Mouse (Mus musculus) kidney, postnatal 14 days (tissue): Measurements from ENCODE around the gene Slc35f1.

Experiments used
- DNase-seq: peaks from one replicate; pipeline ENCODE4 v3.0.0; 2022; ENCODE audit warnings: mixed read lengths

Slc35f1 gene

DNA sequence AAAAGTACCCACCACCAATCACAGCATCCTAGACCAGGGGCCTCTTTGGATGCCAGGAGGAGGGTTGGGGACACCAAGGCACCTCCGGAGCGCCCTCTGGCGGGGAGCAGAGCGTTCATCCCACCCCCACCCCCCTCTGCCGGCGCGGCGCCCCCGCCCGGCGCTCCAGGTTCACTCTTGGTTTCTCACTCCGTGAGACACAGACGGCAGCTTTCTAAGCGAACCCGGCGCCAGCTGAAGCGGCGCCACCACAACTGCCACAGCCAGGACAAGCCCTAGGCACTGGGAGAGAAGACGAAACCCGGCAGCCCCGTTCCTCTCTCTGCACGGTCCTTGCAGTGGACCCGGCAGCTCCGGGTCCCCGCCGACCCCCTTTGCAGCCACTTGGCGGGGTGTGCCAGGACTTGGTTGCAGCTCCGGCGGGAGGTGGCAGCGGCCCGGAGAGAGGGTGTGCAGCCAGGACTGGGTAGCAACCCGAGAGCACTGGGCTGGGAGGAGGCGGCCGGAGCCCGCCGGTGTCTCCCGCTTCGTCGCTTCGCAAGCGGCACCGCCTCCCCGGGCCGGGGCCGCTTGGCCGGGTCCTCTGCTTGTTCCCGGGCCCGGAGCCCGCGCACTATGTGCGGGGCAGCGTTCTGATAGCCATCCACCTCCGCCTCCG lies at the start of gene Slc35f1:
Gene Slc35f1 (plus strand): TSS at position 200 of the 658 bp plus-strand sequence.
- peak; percentile 71 for DNase-seq

DNA sequence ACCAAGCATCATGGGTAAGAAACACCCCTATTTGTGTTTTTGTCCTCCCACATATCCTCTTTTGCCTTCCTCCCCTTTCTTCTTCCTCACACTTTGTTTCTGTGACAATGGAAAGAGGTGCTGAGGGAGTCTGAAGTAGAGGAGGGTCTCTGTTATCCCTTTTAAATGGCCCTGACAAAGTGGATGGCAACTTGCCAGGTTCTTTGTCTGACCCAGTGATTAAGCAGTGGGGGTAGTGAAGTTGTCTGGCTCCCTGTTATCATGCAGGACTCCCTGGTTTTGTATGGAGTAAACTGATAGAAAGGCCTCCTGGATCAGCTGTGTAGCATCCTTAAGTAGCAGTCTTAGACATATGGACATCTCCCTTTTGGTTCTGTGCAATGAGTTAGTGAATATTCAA lies 19.1 kb upstream of the Slc35f1 start:
- DNase-seq = no peak

DNA sequence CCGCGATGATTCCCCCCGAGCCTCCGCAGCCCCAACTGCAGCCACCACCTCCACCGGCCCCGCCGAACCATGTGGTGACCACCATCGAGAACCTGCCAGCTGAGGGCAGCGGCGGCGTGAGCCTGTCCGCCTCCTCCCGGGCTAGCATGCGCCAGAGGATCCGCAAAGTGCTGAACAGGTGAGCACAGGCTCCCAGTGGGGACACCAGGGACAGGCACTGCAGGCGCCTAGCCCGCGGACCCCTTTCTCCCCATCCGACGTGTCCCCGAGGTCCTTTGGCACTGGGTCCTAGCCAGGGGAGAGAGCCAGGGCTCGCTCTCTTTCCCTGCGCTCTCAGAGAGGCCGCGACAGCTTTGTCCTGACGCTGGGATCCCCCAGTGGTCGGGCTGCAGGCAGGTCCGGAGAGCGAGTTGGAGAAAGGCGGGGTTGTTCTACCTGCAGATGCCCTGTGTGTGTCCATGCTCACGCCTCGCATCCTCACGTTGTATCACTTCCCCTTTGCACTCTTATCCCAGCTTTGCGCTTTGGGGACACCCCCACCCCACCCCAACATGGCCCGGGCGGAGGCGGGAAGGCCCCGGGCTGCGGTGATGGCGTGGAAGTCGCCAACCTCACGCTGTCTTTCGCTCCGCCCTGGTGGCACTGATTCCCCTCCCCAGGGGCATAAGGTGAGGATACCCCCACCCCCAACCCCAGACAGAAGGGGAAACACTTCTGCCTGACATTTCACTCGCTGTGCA lies 829 bp downstream of the Slc35f1 start:
- DNase-seq = peak; percentile 16

DNA sequence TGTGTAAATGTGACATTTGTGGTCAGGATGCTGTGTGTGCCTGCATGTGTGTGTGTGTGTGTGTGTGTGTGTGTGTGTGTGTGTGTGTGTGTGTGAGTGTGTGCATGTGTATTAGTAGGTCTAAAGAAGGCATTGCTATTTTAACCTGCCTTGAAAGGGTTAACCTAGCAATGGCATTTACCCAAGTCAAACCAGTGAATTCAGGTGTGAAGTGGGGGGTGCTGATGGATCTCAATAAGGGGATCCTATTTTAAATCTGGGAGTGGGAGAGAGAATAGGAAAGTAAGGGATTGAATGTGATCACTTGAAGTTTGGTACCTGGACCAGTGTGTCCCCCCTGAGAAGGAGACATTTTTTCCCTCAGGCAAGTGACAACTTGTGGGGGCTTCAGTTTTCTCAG lies 13.4 kb downstream of the Slc35f1 start:
- no peak for DNase-seq

DNA sequence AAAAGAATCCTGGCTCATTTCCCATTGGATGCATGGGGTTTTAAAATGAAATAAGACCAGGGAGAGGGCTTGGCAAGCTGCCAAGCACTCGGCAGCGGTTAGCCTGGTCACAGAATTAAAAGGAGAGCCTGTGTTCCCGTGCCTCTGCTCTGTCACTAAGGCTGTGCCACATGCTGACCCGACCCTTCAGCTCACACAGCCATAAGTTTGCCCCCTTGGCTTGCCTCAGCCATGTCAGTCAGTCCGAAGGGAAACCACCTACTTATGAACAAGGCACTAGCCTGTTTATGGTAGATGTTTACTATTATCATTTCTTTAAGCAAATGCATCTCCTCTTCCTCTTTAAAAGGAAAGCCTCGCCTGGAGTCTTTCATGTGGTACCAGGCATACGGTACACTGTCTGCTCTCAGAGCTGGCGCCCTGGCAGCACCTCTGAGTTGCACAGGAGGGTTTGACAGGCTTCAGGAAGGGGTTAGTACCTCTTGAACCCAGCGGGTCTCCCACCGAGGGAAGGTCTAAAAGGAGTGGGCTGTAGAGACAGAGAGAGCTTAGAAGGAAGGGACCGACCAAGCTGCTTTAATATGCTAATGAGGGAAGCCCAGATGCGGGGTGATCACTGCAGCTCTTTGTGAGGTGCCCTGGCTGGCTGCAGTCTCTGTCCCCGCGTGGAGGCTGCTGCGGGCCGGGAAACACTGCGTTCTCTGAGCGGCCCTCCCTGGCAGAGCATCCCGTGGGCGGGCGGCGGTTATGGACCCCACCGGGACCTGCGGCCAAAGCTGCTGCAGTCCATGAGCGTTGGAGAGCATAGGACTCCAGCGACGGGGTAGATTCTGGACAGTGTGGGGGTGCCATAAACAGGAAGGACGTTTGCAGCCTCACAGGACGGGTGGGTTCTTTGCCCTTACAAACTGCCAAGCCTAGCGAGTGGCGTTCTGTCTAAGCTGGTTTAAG lies 14.0 kb downstream of the Slc35f1 start:
- DNase-seq = peak; percentile 13

DNA sequence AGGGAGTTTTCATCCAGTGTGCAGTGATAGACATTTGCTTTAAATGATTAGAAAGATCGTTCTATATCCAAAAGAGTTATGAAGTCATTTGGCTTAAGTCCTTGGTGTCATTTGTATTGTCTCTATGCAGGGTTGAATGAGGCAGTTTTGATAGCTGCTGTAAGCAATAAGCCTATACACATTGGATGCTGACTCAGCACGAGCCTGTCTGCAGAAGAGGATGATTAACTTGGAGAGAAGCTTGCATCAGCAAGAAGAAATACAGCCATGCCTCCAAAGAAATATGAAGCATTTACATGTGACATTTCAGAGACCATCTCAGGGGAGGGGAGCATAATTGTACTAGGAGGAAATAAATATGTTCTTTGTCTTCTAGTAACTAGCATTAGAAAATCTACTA lies 19.1 kb downstream of the Slc35f1 start:
- no peak for DNase-seq

DNA sequence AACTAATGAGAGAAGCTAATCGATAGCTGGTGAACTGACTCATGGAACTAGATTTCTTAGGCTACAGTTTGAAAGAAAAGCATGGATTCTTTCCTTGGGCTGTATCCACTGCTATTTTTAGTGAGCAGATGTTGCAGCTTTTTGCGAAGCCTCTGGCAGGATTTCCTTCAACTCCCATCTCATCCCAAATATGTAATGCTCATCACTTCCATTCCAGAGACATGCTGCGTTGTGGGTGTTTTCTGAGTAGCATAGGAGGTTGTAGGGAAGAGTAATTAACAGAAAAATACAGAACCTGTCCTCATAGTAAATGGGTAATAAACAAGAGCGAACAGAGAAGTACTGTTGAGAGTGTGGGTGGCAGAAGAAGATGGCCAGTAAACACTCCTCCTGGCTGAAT lies 21.8 kb downstream of the Slc35f1 start:
- no peak for DNase-seq

DNA sequence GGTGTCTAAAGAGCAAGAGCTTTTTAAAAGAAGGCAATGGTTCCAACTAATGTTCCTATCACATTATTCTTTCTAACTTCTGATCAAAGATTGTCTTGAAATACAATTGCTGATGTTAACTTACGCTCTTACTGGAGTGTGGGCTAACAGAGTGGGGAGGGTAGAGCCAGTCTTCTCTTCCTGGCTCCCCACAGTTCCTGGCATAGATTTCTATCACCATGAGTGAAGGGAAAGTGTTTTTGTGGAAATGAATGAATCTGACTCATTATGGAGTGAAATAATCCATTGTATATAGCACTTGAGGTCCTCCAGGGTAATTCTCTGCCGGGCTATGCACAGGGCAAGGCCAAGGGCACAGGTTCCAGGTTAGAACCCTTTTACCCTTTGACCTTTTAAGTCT lies 24.2 kb downstream of the Slc35f1 start:
- no peak for DNase-seq

DNA sequence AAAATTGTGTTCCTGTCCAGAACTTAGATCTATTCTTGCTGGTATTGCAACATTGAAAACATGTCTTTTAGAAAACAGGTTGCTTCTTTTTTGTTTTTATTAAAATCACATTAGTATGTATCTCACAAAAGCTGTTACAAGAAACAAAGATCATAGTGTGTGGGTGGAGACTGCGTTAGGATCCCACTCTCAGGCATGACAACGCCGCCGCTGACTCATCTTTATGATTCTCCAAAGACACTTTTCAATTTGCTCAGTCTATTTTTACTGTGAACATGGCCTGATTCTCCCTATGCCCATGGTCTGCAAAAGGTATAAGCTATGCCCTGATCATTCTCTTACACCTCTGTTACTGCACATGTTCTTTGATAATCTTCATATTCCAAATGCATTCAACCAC lies 24.8 kb downstream of the Slc35f1 start:
- no peak for DNase-seq

DNA sequence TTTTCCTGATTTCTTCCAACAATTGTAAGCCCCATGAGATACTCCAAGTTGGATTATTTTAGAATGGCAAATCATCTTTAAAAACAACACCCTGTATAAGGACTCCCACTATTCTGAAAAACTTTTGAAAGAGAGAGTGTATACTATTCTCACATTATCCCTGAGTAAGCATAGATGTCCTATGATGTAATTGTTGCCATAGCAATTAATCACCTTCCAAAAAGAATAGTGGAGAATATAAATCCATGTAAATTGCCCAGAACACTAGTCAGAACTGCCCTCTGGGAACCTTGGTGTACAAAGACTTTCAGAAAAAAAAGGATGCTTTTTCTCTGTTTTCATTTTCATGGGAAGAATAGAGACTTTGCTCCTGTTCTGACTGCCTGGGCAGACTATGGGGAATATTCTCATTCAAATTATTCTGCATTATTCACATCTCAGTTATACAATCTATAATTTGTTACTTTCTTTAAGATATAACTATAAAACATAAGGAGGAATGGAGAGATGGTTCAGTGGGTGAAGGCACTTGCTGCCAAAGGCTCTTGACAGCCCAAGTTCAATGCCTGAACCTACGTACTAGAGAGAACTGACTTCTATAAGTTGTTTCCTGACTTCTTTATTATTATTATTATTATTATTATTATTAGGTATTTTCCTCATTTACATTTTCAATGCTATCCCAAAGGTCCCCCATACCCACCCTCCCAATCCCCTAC lies 28.0 kb downstream of the Slc35f1 start:
- no peak for DNase-seq

DNA sequence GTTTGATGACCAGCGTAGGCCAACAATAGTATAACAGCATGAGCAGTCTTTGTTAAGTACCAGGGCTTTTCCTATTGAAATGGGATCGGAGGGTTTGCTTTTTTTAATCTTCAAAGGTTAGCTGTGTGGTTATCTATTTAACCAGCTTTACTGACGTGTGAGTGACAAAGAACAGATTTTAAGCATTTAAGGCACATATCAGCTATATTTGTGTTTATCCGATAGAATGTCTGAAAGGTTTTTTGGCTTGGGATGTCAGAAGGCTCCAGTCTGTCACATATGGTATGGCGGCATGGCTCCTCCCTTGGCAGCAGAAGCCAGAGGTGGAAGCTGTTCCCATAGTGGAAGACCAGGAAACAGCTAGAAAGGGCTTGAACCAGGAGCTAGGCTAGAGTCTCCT lies 36.3 kb downstream of the Slc35f1 start:
- DNase-seq = no peak

DNA sequence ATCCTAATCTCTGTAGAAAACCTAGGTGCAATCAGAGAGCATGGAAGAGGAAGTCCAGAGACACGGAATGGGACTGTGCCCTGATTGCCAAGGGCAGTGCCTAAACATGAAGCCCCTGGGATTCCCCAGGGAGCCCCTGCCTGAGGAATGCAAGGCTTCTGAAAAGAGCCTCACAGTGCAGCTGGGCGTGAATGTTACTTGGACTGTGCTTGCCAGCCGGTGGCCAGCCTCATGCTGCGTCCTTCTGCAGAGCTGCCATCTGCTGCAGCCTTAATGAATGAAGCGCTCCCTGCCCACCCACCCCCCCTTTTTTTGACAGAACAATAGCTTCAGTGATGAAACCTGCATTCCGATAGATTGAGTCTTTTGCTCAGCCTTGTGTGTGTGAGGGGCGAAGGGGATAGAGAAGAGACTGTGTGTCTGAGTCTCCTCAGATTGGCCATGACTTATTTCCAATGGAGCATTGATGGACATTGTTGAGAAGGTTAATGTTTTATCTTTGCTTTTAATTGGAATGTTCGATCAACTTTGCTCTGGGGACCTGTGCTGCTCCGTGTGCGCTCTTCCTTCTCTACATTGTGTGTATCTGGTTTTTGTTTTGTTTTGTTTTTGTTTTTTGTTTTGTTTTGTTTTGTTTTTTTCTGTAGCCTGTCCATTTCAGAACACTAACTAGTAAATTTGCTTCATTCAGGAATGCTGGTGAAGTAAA lies 52.5 kb downstream of the Slc35f1 start:
- DNase-seq = peak; percentile 6

DNA sequence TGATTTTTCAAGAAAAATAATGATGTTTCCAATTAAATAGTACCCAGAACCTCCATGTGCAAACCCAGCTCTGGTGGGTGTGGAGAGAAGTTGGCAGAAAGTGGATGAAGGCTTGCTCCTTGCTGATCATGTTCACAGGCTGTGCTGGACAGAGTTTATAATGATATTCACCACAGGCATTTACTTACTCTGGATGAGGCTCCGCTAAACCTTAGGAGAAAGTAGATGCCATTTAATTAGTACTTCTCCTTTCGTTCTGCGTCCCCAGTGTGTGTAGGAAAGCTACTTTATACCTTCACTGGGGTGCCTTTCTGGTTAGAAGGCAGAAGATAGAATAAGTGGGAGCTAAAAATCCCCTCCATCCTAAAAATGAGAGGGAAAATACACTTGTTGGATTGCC lies 53.5 kb downstream of the Slc35f1 start:
- no peak for DNase-seq

DNA sequence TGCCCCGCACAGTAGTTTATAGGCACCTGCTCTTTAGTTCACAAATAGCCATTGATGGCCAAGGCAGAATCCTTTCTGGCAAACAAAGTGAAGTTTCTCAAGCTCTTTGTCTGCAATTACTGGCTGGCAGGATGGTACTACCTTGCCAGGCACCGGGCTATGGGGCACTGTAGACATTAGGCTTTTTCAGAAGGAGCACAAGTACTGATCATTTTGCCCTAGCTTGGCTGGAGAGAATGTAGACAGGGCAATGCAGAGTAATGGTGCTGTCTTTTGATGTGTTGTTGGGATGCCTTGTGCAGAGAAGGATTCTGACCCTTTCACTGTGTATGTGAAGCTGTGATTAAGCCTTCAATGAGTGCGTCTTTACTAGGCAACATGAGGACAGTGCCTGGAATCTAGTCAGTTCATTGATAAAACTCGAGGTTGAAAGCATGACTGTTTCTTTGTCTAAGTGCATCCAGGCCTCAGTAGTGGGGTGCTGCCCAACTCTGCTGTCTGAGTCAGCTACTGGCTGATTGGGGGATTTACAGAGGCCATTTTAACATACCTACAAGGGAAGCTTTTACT lies 57.8 kb downstream of the Slc35f1 start:
- DNase-seq = no peak

DNA sequence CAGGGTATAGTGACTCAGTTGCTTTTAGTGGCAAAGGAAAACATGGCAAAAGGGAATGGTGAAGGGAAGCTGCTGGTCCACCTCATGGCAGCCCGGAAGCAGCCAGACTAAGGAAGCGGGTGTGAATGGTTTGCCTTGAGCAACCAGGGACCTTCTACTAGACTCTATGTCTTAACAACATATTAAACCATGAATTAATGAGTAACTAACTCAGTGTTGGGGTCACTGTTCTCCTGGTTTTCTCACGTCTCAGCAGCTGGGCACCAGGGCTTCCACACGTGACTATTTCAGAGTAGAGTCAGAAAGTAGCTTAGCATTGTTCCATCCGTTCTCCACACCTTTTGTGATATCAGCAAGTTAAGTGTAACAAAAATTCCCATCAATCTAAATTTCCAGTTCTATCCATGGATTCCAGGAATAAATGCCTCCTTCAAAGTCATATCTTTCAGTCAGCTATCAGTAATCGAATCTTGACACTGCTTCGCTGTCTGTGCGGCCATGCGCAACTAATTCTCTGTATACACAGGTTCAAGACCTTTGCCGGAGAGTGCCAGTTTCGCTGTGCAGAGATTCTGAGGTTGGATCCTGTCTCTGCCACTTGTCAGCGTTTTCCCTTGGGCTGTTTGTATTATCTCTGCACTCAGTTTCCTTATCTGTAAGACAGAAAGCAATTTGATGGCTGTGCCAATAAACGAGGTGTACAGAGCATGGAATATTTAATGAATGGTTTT lies 65.8 kb downstream of the Slc35f1 start:
- DNase-seq = peak; percentile 31

DNA sequence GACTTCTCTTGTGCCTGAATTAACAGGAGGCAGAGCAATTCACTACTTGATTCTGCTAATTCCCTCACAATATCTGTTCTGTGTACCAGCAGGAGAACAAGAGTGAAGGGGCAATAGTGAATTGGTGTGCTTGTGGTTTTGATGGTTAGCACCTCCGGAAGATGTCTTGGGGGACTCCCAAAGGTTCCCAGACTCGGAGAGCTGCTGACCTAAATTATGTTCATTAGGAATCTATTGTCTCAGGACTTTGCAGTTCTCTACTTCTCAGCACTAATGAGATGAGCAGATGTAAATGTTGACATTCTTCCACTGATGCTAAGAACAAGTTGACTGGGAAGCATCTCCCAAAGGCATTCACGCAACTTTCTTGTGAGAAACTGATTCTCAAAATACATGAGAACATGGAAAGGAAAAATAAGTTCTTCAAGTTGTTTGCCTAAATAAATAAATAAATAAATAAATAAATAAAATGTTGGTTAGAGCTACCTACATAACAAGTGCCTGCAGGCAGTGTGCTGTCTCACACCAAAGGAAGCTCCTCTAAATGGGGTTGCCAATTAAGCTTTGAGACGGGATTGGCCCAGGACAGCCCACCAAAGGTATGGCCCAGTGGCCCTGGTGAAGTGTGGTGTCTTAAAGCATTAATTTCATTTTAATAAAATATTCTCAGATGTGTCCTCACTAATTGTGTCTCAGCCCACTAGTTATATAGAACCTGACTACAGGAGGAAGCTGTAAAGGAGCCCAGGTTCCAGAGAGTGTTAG lies 67.3 kb downstream of the Slc35f1 start:
- no peak for DNase-seq

DNA sequence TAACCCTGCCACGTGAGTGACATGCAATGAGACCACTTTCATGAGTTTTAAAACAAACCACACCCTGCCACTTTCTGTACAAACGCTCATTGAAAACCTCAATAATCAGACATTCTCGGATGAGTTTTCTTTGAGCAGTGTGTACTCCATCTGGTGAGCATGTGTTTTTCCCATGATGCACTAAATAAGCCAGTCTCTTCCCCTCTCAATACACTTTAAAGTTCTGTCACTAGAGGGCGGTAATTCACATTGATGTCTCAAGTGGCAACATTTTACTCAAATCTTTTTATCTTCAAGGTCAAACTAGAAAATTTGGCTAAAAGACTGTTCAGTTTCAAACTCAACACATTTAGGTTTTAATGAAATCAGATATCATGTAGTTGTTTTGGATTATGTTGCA lies 68.3 kb downstream of the Slc35f1 start:
- DNase-seq = peak; percentile 12

DNA sequence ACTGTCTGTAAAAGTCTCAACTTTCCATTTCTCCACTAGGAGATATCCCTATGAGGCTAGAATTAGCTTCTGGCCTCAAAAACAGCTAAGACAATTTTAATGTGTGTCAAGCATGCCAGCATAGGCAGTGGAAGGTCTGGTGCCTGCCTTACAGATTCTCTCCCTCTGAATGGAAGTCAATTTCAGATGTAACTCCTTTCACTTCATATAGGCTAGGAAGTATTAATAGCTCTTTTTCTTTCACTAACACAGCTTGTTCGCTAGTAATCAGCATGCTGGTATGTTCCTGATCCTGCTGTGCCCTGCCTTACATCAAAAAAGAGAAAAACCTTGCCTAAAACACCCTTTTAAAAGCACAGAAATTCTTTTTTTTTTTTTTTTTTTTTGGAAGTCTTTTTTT lies 70.2 kb downstream of the Slc35f1 start:
- no peak for DNase-seq

DNA sequence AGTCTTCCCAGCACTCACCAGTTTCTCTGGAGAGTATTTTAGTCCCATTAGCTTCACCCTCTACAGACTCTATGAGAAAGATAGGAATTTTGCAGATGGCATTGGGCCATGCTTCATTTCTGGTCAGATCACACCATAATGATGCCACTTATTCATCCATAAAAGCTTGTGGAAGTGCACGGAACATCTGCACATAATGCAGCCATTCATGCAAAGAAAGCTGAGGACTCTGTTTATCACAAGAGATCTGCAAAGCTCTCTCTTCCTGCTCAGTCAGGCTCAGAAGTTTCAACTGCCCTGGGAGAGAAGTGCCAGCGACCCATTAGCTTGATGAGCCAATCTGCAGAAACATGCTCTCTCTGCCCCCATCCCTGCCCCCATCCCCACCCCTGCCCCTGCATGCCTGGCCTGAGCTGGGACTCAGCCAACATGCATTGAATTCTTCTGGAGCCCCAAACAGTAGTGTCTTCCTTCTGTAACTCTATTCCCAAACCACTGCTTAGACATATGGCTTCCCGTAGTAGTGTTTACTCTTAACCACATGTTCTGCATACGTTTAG lies 89.7 kb downstream of the Slc35f1 start:
- DNase-seq = no peak

DNA sequence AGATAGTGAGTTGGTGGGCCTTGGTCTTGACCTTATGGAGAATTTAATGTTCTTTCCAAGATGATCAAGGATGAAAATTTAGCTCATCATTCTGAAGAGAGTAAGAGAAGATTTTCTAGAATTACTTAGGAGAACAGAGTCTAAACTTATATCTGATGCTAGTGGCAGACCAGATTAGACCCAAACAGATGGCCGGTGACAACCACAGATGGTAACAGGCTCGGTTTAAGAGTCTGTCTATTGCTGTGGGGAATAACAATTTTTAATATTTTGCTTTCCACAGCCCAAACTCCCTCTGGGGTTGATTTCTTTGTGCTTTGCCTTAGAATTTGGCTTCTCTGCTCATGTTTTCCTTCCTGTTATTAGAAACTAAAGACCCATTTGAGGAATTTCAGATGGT lies 96.7 kb downstream of the Slc35f1 start:
- no peak for DNase-seq
